Mouse (Mus musculus) ES-Bruce4 (cell line): ENCODE data around the gene Narfl.

ENCODE experiments used
- CTCF ChIP-seq: IDR thresholded peaks from one replicate; pipeline ENCODE4 v1.8.1; 2011; ENCODE audit warnings: low read depth, low read length
- EP300 ChIP-seq: IDR thresholded peaks from 2 replicates; pipeline ENCODE4 v1.6.1; 2011; ENCODE audit warnings: low read depth, low read length; ENCODE audit not compliant: insufficient read depth

GRCm38 (mm10) chr17:25808028-25808427 lies 34.5 kb downstream of the Narfl start:
- TF ChIP-seq CTCF (no peak), EP300 (no peak)
